Mouse (Mus musculus) kidney, postnatal 10 days (tissue): ENCODE measurements around the gene Dgka.
A peak's percentile ranks its signal among the peaks of the same experiment; 100 is the strongest.

ENCODE experiments used
- DNase-seq: peaks from one replicate; pipeline ENCODE4 v3.0.0; 2021; ENCODE audit warnings: mixed read lengths

Dgka gene

GRCm38 (mm10) chr10:128744680-128745601, at the start of gene Dgka:
Gene Dgka, minus strand, starts transcription at chr10:128744855.
- DNase-seq: peak; percentile 42

- DNase-seq: no peak
Measured at GRCm38 (mm10) chr10:128794391-128794790, 49.7 kb upstream of the Dgka start.

GRCm38 (mm10) chr10:128793258-128793657, 48.6 kb upstream of the Dgka start:
- DNase-seq: no peak

GRCm38 (mm10) chr10:128792041-128792440, 47.4 kb upstream of the Dgka start:
- DNase-seq: no peak

GRCm38 (mm10) chr10:128790398-128791124, 45.9 kb upstream of the Dgka start, which contains the start of gene Mmp19:
Gene Mmp19, plus strand, starts transcription at chr10:128790910.
- DNase-seq: no peak

GRCm38 (mm10) chr10:128780200-128780599, 35.5 kb upstream of the Dgka start:
- no peak for DNase-seq

GRCm38 (mm10) chr10:128779011-128779795, 34.5 kb upstream of the Dgka start:
- DNase-seq: peak; percentile 88

GRCm38 (mm10) chr10:128778441-128778840, 33.8 kb upstream of the Dgka start:
- DNase-seq: no peak

- no peak for DNase-seq
Measured at GRCm38 (mm10) chr10:128773685-128774084, 29.0 kb upstream of the Dgka start.

GRCm38 (mm10) chr10:128772895-128773294, 28.2 kb upstream of the Dgka start:
- no peak for DNase-seq

GRCm38 (mm10) chr10:128748252-128748864, 3.7 kb upstream of the Dgka start:
- DNase-seq: peak; percentile 90

GRCm38 (mm10) chr10:128747646-128748251, 3.1 kb upstream of the Dgka start, which contains the start of gene Pym1:
Gene Pym1, plus strand, starts transcription at chr10:128747889.
- DNase-seq: peak; percentile 84

- DNase-seq: no peak
Measured at GRCm38 (mm10) chr10:128746972-128747645, 2.5 kb upstream of the Dgka start.

GRCm38 (mm10) chr10:128745946-128746613, 1.4 kb upstream of the Dgka start:
- no peak for DNase-seq

GRCm38 (mm10) chr10:128744211-128744610, 444 bp downstream of the Dgka start:
- DNase-seq: peak; percentile 39

GRCm38 (mm10) chr10:128743791-128744191, 864 bp downstream of the Dgka start:
- DNase-seq: peak; percentile 77

GRCm38 (mm10) chr10:128743235-128743634, 1.4 kb downstream of the Dgka start:
- DNase-seq: no peak

GRCm38 (mm10) chr10:128742616-128743015, 2.0 kb downstream of the Dgka start:
- DNase-seq: no peak

- DNase-seq: no peak
Measured at GRCm38 (mm10) chr10:128740296-128740695, 4.4 kb downstream of the Dgka start.

- peak; percentile 27 for DNase-seq
Measured at GRCm38 (mm10) chr10:128737435-128737834, 7.2 kb downstream of the Dgka start.

- no peak for DNase-seq
Measured at GRCm38 (mm10) chr10:128731992-128732391, 12.7 kb downstream of the Dgka start.
